Comparison of ENCODE assay signal across 8 mouse cellular contexts in genomic region chr19:57150275-57150674, GRCm38 (mm10).
DNase-seq lines count a peak whose midpoint lies in the region; ATAC-seq and TF ChIP-seq lines count a peak whose summit lies in the region.

No protein-coding gene starts in this region.

- TF ChIP-seq POLR2A in liver, adult 2 months (IDR thresholded peaks at IDR 0.05; ENCODE audit: extremely low read depth, insufficient read depth, low read length), result no peak

- no peaks in the 10 kb centered on the region for H3K27me3 ChIP-seq in liver, adult 2 months (ENCODE audit: control insufficient read depth, insufficient read depth, low read length)

- DNase-seq in adrenal gland, adult 18-20 months (ENCODE audit: low spot score in 2 of 2), result peak; percentile 57 to 60
- no peak for DNase-seq in adrenal gland, postnatal 4 days (ENCODE audit: low spot score in 2 of 2)
- DNase-seq in liver, adult 2 months (ENCODE audit: extremely low read depth, low read depth, low spot score), result peak; percentile 29
- DNase-seq in liver (no peak), adipocyte (ENCODE audit: low spot score) (peak; percentile 54)
- DNase-seq in forelimb bud, embryonic 11.5 days (ENCODE audit: low read depth, low spot score), result peak; percentile 60
- no peak for DNase-seq in urinary bladder, postnatal 10 days (ENCODE audit: low spot score)

- ATAC-seq in megakaryocyte, adult 5-6 weeks (ENCODE audit: poor library complexity, severe bottlenecking), result peak; percentile 56; the same call in 1 of the 2 replicates

- H3K27ac ChIP-seq in liver, adult 2 months (replicated peaks; ENCODE audit: insufficient read depth, low read depth, low read length), result no peak overlapping the region

- 0 out of 2 replicates have a peak, but pooled peaks cover 3% of the 10 kb centered on the region for H3K36me3 ChIP-seq in liver, adult 2 months (ENCODE audit: control insufficient read depth, insufficient read depth, low read length)

- H3K4me3 ChIP-seq in liver, adult 2 months (ENCODE audit: insufficient read depth, low read depth, low read length), result no peak overlapping the region

- H3K9ac ChIP-seq in liver, adult 2 months (ENCODE audit: low read depth, low read length), result no peak overlapping the region

- H3K79me2 ChIP-seq in liver, adult 2 months (ENCODE audit: control insufficient read depth, insufficient read depth, low read length), result no peaks in the 10 kb centered on the region

- 29% methylated on average over 1 of the region's 1 CpGs for WGBS in liver, adult 2 months

- no peaks in the 10 kb centered on the region for H3K4me1 ChIP-seq in liver, adult 2 months (ENCODE audit: control insufficient read depth, insufficient read depth, low read length)

- peak; percentile 78 for TF ChIP-seq CTCF in liver, adult 2 months (IDR thresholded peaks at IDR 0.05; ENCODE audit: low read depth, low read length)

Comparison
In these comparisons a context has a peak if more than half of its experiments do, and no peak if none do; other contexts are left out.
1. DNase-seq: peak in adrenal gland, adult 18-20 months (2 of 2), liver, adult 2 months (single experiment), adipocyte (single experiment) and forelimb bud, embryonic 11.5 days (single experiment); none in adrenal gland, postnatal 4 days (0 of 2), liver (single experiment) and urinary bladder, postnatal 10 days (single experiment).